Mouse (Mus musculus): ENCODE data around the gene B3gnt6. TPM values are rescaled to one million over a fixed set of nuclear protein-coding genes. Genes with fewer than 3 reads are reported as not detected.
A peak's percentile ranks its signal among the peaks of the same experiment; 100 is the strongest.
"Not testable (repeated sequence)": the region's sequence is repeated elsewhere in the genome, so short reads cannot be mapped to it uniquely, and the experiment has no call there.

Gene B3gnt6
- polyA plus RNA-seq, 1 experiment from 2014 or later = 0.12 TPM

GRCm38 (mm10) chr7:98191571-98192250 lies 7.6 kb downstream of the B3gnt6 start:
- TF ChIP-seq CTCF (IDR thresholded peaks at IDR 0.05) = peak; percentile 91
- ChIA-PET CTCF (interaction anchor here (0.7 to 7.0 kb wide), 13 partner anchors 12 to 88 kb away, joined by 3 to 110 read pairs (median 6); no protein-coding TSS in a partner anchor), POLR2A (interaction anchor here (0.7 to 1.3 kb wide), 4 partner anchors 26 to 144 kb away, joined by 3 to 4 read pairs (median 3); partner anchors contain the start of gene Omp)
- in situ Hi-C loops (cut with MboI; ENCODE audit: low pct_unique_long_range_greater_than_20kb) = loop anchor here (5.0 kb wide), 2 partner anchors 39 to 151 kb away; no protein-coding TSS in a partner anchor
- ATAC-seq = peak; percentile 15
- no peak for DNase-seq (ENCODE audit: low read depth, low spot score)
- peaks cover 10% of the 10 kb centered on the region for H3K27me3 ChIP-seq

- no peak for DNase-seq (ENCODE audit: low read depth, low spot score)
- peaks cover 10% of the 10 kb centered on the region for H3K27me3 ChIP-seq
- no peak for ATAC-seq
- ChIA-PET CTCF (interaction anchor here (0.7 to 7.0 kb wide), 16 partner anchors 9 to 87 kb away, joined by 3 to 110 read pairs (median 6); partner anchors contain the start of genes B3gnt6 and Omp), POLR2A (interaction anchor here (0.5 to 1.3 kb wide), 3 partner anchors 45 to 129 kb away, joined by 3 to 4 read pairs (median 3); partner anchors contain the start of gene Omp)
- peak; percentile 47 for TF ChIP-seq CTCF (IDR thresholded peaks at IDR 0.05)
- in situ Hi-C loops (cut with MboI; ENCODE audit: low pct_unique_long_range_greater_than_20kb) = loop anchor here (5.0 kb wide), 2 partner anchors 38 to 152 kb away; no protein-coding TSS in a partner anchor
Measured at GRCm38 (mm10) chr7:98190578-98190977, 8.7 kb downstream of the B3gnt6 start.

GRCm38 (mm10) chr7:98189745-98190144 lies 9.5 kb downstream of the B3gnt6 start:
- POLR2A ChIA-PET = interaction anchor here (0.7 kb wide), 1 partner anchor 53 kb away, joined by 4 read pairs; no protein-coding TSS in a partner anchor
- in situ Hi-C loops (cut with MboI; ENCODE audit: low pct_unique_long_range_greater_than_20kb) = loop anchor here (5.0 kb wide), 2 partner anchors 37 to 153 kb away; no protein-coding TSS in a partner anchor
- no peak for TF ChIP-seq CTCF (IDR thresholded peaks at IDR 0.05)
- peaks cover 10% of the 10 kb centered on the region for H3K27me3 ChIP-seq
- CTCF ChIA-PET = interaction anchor here (1.3 to 7.0 kb wide), 11 partner anchors 10 to 58 kb away, joined by 3 to 110 read pairs (median 6); partner anchors contain the start of genes B3gnt6 and Omp
- no peak for ATAC-seq
- DNase-seq (ENCODE audit: low read depth, low spot score) = no peak

- ChIA-PET CTCF (interaction anchor here (1.9 to 7.0 kb wide), 2 partner anchors 16 to 35 kb away, joined by 5 to 110 read pairs; no protein-coding TSS in a partner anchor), POLR2A (no interaction called here)
- in situ Hi-C loops (cut with MboI; ENCODE audit: low pct_unique_long_range_greater_than_20kb) = no loop called here
- H3K27me3 ChIP-seq = peaks cover 3% of the 10 kb centered on the region
- DNase-seq (ENCODE audit: low read depth, low spot score) = no peak
- no peak for ATAC-seq
- TF ChIP-seq CTCF (IDR thresholded peaks at IDR 0.05) = no peak
Measured at GRCm38 (mm10) chr7:98188680-98189079, 10.6 kb downstream of the B3gnt6 start.

GRCm38 (mm10) chr7:98188238-98188637 lies 11.0 kb downstream of the B3gnt6 start:
- ATAC-seq (no peak), DNase-seq (ENCODE audit: low read depth, low spot score) (no peak)
- POLR2A ChIA-PET = no interaction called here
- no peaks in the 10 kb centered on the region for H3K27me3 ChIP-seq
- CTCF ChIA-PET = interaction anchor here (7.0 kb wide), 1 partner anchor 34 kb away, joined by 110 read pairs; no protein-coding TSS in a partner anchor
- TF ChIP-seq CTCF (IDR thresholded peaks at IDR 0.05) = no peak
- in situ Hi-C loops (cut with MboI; ENCODE audit: low pct_unique_long_range_greater_than_20kb) = no loop called here

- CTCF ChIA-PET = interaction anchor here (1.3 to 7.0 kb wide), 2 partner anchors 33 to 59 kb away, joined by 4 to 110 read pairs; no protein-coding TSS in a partner anchor
- POLR2A ChIA-PET; in situ Hi-C loops (cut with MboI; ENCODE audit: low pct_unique_long_range_greater_than_20kb); H3K27me3 ChIP-seq; DNase-seq (ENCODE audit: low read depth, low spot score); ATAC-seq: not testable (repeated sequence)
Measured at GRCm38 (mm10) chr7:98187332-98187731, 11.9 kb downstream of the B3gnt6 start.

GRCm38 (mm10) chr7:98186637-98187036 lies 12.6 kb downstream of the B3gnt6 start:
- POLR2A ChIA-PET = interaction anchor here (0.7 to 1.1 kb wide), 2 partner anchors 11 to 22 kb away, joined by 3 to 4 read pairs; no protein-coding TSS in a partner anchor
- no peaks in the 10 kb centered on the region for H3K27me3 ChIP-seq
- TF ChIP-seq CTCF (IDR thresholded peaks at IDR 0.05) = no peak
- ATAC-seq (no peak), DNase-seq (ENCODE audit: low read depth, low spot score) (no peak)
- CTCF ChIA-PET = interaction anchor here (1.0 to 7.0 kb wide), 3 partner anchors 20 to 59 kb away, joined by 3 to 110 read pairs (median 4); no protein-coding TSS in a partner anchor
- in situ Hi-C loops (cut with MboI; ENCODE audit: low pct_unique_long_range_greater_than_20kb) = no loop called here

- no peak for TF ChIP-seq CTCF (IDR thresholded peaks at IDR 0.05)
- in situ Hi-C loops (cut with MboI; ENCODE audit: low pct_unique_long_range_greater_than_20kb) = no loop called here
- DNase-seq (ENCODE audit: low read depth, low spot score) = no peak
- no peaks in the 10 kb centered on the region for H3K27me3 ChIP-seq
- no peak for ATAC-seq
- ChIA-PET POLR2A (no interaction called here), CTCF (interaction anchor here (0.9 to 7.0 kb wide), 5 partner anchors 11 to 44 kb away, joined by 3 to 110 read pairs (median 4); no protein-coding TSS in a partner anchor)
Measured at GRCm38 (mm10) chr7:98185326-98185725, 14.0 kb downstream of the B3gnt6 start.

GRCm38 (mm10) chr7:98178560-98179231 lies 20.6 kb downstream of the B3gnt6 start:
- in situ Hi-C loops (cut with MboI; ENCODE audit: low pct_unique_long_range_greater_than_20kb) = no loop called here
- ChIA-PET CTCF (interaction anchor here (1.2 to 2.1 kb wide), 4 partner anchors 12 to 23 kb away, joined by 3 to 15 read pairs (median 7); no protein-coding TSS in a partner anchor), POLR2A (interaction anchor here (1.2 to 1.7 kb wide), 2 partner anchors 15 to 21 kb away, joined by 4 to 11 read pairs; no protein-coding TSS in a partner anchor)
- ATAC-seq (peak; percentile 60), DNase-seq (ENCODE audit: low read depth, low spot score) (no peak)
- no peaks in the 10 kb centered on the region for H3K27me3 ChIP-seq
- TF ChIP-seq CTCF (IDR thresholded peaks at IDR 0.05) = no peak
